Mouse (Mus musculus) large intestine, adult 2 months (tissue): ENCODE results near the gene Nr5a1. TPM values are rescaled to one million over a fixed set of nuclear protein-coding genes. Genes with fewer than 3 reads are reported as not detected.

ENCODE experiments used
- DNase-seq: peaks from one replicate; pipeline ENCODE4 v3.0.0-alpha.2; 2012; ENCODE audit warnings: low read depth, low spot score
- WGBS: fragments of 180-500 bp; shearing (Covaris S2); methylation state at CpG from one replicate; pipeline ENCODE4 v1.1.7; 2018; 5-methylcytosine and 5-hydroxymethylcytosine counted together
- polyA plus RNA-seq: library from polyadenylated mRNA; depleted of rRNA; stranded (reverse); fragments of >200 nt; gene quantifications from 2 replicates; pipeline ENCODE4 v1.2.3, GENCODE M21; 2012; rRNA removed

Nr5a1 gene
- polyA plus RNA-seq: 0.05 TPM in 1 of 2 replicates, not detected in the other

GRCm38 (mm10) chr2:38714324-38714723, at the start of gene Nr5a1:
Nr5a1 (minus strand) TSS chr2:38714542.
- no peak for DNase-seq

GRCm38 (mm10) chr2:38739847-38740246, 25.5 kb upstream of the Nr5a1 start:
- no peak for DNase-seq

More at GRCm38 (mm10) chr2:38714324-38714723, at the start of gene Nr5a1:
- 89% methylated on average over 13 of the region's 13 CpGs for WGBS

GRCm38 (mm10) chr2:38739410-38739809, 25.1 kb upstream of the Nr5a1 start:
- DNase-seq: peak; percentile 19
- 19% methylated on average over 7 of the region's 7 CpGs for WGBS

More at GRCm38 (mm10) chr2:38739847-38740246, 25.5 kb upstream of the Nr5a1 start:
- 58% methylated on average over 3 of the region's 3 CpGs for WGBS

- DNase-seq: no peak
- WGBS: 90% methylated on average over 14 of the region's 14 CpGs
These were observed 24.4 kb upstream of the Nr5a1 start for GRCm38 (mm10) chr2:38738601-38739301.

GRCm38 (mm10) chr2:38735740-38736139, 21.4 kb upstream of the Nr5a1 start:
- no peak for DNase-seq

GRCm38 (mm10) chr2:38734721-38735120, 20.4 kb upstream of the Nr5a1 start:
- WGBS: 30% methylated on average over 5 of the region's 5 CpGs
- no peak for DNase-seq

- WGBS: 93% methylated on average over 6 of the region's 6 CpGs
- no peak for DNase-seq
These were observed 16.0 kb upstream of the Nr5a1 start for GRCm38 (mm10) chr2:38730331-38730827.

- peak; percentile 1 for DNase-seq
- 27% methylated on average over 3 of the region's 3 CpGs for WGBS
These were observed 11.1 kb upstream of the Nr5a1 start for GRCm38 (mm10) chr2:38725427-38725826.

GRCm38 (mm10) chr2:38723378-38723777, 9.0 kb upstream of the Nr5a1 start:
- DNase-seq: no peak

GRCm38 (mm10) chr2:38722076-38722475, 7.7 kb upstream of the Nr5a1 start:
- WGBS: 36% methylated on average over 4 of the region's 4 CpGs
- DNase-seq: no peak

More at GRCm38 (mm10) chr2:38723378-38723777, 9.0 kb upstream of the Nr5a1 start:
- WGBS: 88% methylated on average over 4 of the region's 4 CpGs

GRCm38 (mm10) chr2:38720661-38721060, 6.3 kb upstream of the Nr5a1 start:
- no peak for DNase-seq

GRCm38 (mm10) chr2:38719354-38719753, 5.0 kb upstream of the Nr5a1 start:
- DNase-seq: no peak
- WGBS: 83% methylated on average over 6 of the region's 6 CpGs

More at GRCm38 (mm10) chr2:38720661-38721060, 6.3 kb upstream of the Nr5a1 start:
- WGBS: 85% methylated on average over 2 of the region's 2 CpGs

- DNase-seq: no peak
These were observed 4.3 kb upstream of the Nr5a1 start for GRCm38 (mm10) chr2:38718676-38719075.

GRCm38 (mm10) chr2:38717436-38717835, 3.1 kb upstream of the Nr5a1 start:
- DNase-seq: no peak
- WGBS: 49% methylated on average over 2 of the region's 2 CpGs

More at GRCm38 (mm10) chr2:38718676-38719075, 4.3 kb upstream of the Nr5a1 start:
- WGBS: 51% methylated on average over 8 of the region's 8 CpGs

- 91% methylated on average over 3 of the region's 3 CpGs for WGBS
These were observed 746 bp downstream of the Nr5a1 start for GRCm38 (mm10) chr2:38713596-38713995.

GRCm38 (mm10) chr2:38712769-38713125, 1.6 kb downstream of the Nr5a1 start:
- 61% methylated on average over 11 of the region's 11 CpGs for WGBS
- DNase-seq: no peak

More at GRCm38 (mm10) chr2:38713596-38713995, 746 bp downstream of the Nr5a1 start:
- DNase-seq: no peak

GRCm38 (mm10) chr2:38712076-38712768, 2.1 kb downstream of the Nr5a1 start:
- 13% methylated on average over 55 of the region's 58 CpGs for WGBS
- DNase-seq: no peak

- no peak for DNase-seq
- WGBS: 3% methylated on average over 40 of the region's 40 CpGs
These were observed 2.9 kb downstream of the Nr5a1 start for GRCm38 (mm10) chr2:38711421-38711861.

- WGBS: 3% methylated on average over 75 of the region's 75 CpGs
- DNase-seq: no peak
These were observed 3.8 kb downstream of the Nr5a1 start for GRCm38 (mm10) chr2:38710304-38711241.
